Mouse (Mus musculus) heart, postnatal 0 days (tissue): ENCODE measurements at regions not wholly inside any gene's neighbourhood (a gene's known extent, or its start where the extent isn't known, plus 50 kb on each side); places are given as distances from the start of the nearest gene placed in this dataset.

Experiments used
- ATAC-seq: fragments of 200-750 bp; cut with Nextera tagmentation; 2 replicates; pipeline ENCODE4 v1.8.0; 2017; ENCODE audit warnings: low read depth, moderate number of reproducible peaks, moderate library complexity; ENCODE audit not compliant: insufficient read depth
- DNase-seq: peaks from one replicate; pipeline ENCODE4 v3.0.0-alpha.2; 2016; ENCODE audit warnings: low spot score
- H3K27ac ChIP-seq: fragments of 300-500 bp; sonication (generic); 2 replicates; pipeline ENCODE4 v1.5.1; 2014; ENCODE audit warnings: low read depth, mild to moderate bottlenecking
- H3K27me3 ChIP-seq: fragments of 300-500 bp; sonication (generic); 2 replicates; pipeline ENCODE4 v1.6.1; 2014; ENCODE audit warnings: low read length, mixed read lengths; ENCODE audit not compliant: control insufficient read depth, insufficient read depth
- H3K36me3 ChIP-seq: fragments of 300-500 bp; sonication (generic); replicated peaks from 2 replicates; pipeline ENCODE4 v1.6.1; 2014; ENCODE audit warnings: low read length, mixed read lengths; ENCODE audit not compliant: control insufficient read depth, insufficient read depth
- H3K4me1 ChIP-seq: fragments of 300-500 bp; sonication (generic); 2 replicates; pipeline ENCODE4 v1.6.1; 2014; ENCODE audit warnings: antibody characterized with exemption; ENCODE audit not compliant: control insufficient read depth, insufficient read depth
- H3K4me2 ChIP-seq: fragments of 300-500 bp; sonication (generic); 2 replicates; pipeline ENCODE4 v1.6.1; 2014; ENCODE audit warnings: low read depth, mild to moderate bottlenecking, low read length, moderate library complexity
- H3K4me3 ChIP-seq: fragments of 300-500 bp; sonication (generic); 2 replicates; pipeline ENCODE4 v1.5.1; 2014; ENCODE audit warnings: low read depth, low read length
- H3K9ac ChIP-seq: fragments of 300-500 bp; sonication (generic); replicated peaks from 2 replicates; pipeline ENCODE4 v1.6.1; 2014; ENCODE audit warnings: low read depth, low read length, mixed read lengths
- H3K9me3 ChIP-seq: fragments of 300-500 bp; sonication (generic); replicated peaks from 2 replicates; pipeline ENCODE4 v1.6.1; 2016; ENCODE audit warnings: low read length; ENCODE audit not compliant: control insufficient read depth
- CTCF ChIP-seq: IDR thresholded peaks from 2 replicates; pipeline ENCODE4 v1.5.1; 2016; ENCODE audit warnings: antibody characterized with exemption, control low read depth, low read depth
- EP300 ChIP-seq: IDR thresholded peaks from 2 replicates; pipeline ENCODE4 v1.6.1; 2016; ENCODE audit warnings: antibody characterized with exemption, low read depth
- WGBS: fragments of 180-500 bp; shearing (Covaris S2); extraction: QIAGEN DNeasy Blood & Tissue Kit; methylation state at CpG from one replicate; pipeline ENCODE4 v1.1.7; 2014; 5-methylcytosine and 5-hydroxymethylcytosine counted together

DNA sequence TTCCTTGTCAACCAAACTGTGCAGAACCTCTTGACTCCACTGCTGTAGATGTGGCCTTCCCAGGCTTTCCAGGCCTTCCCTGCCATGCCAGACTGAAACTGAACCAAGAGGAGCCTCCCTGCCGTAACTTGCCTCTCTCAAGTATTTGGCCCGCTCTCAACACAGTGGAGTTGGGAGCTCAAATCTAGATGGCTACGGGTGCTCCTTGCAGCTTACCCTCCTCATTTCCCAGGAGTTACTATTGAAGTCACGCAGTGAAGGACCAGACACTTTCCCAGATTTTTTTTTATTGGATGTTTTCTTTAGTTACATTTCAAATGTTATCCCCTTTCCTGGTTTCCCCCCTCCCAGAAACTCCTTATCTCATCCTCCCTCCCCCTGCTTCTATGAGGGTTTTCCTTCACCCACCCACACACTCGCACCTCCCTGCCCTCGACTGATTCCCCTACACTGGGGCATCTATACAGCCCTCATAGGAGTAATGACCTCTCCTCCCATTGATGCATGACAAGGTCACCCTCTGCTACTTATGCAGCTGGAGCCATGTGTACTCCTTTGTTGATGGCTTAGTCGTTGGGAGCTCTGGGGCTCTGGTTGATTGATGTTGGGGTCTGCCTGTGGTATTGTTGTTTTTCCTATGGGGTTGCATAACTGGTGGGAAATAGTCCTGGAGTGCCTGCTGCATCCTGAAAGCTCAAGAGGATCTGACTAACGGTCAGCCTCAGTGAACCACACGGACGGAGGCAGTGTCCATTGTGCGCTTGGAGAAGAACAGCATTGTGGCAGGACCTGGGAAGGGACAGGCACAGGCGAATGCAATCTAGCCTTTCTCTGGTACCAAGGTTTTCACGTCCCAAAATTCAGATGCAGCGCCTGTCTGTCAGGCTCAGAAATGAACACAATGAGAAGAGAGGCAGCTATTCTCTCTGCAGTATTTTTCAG, 602.5 kb downstream of the Dok5 start:
- WGBS: 64% methylated on average over 14 of the region's 14 CpGs

DNA sequence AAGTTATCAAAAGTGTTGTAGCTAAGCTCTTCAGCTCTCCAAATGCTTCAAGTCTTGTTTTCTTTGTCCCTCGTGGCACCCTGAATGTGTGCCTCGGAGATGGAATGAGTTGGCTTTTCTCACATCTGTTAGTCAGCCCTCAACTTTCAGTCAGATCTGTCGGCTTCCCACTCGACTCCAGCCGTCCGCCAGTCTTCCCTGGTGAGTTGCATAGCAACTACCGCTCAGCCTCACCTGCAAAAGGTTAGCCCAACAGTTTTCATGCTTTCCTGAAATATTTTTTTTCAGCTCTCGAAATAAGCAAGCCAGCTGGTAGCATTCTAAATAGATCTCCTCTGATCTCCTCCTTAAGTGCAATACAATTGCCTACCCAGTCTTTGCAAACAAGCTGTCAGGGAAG, 601.2 kb downstream of the Dok5 start:
- Histone ChIP-seq H3K4me2 (no peak overlapping the region), H3K36me3 (no peaks in the 10 kb centered on the region), H3K27me3 (no peaks in the 10 kb centered on the region), H3K4me1 (no peaks in the 10 kb centered on the region), H3K9ac (no peak overlapping the region), H3K4me3 (no peak overlapping the region), H3K9me3 (0 out of 2 replicates have a peak, but pooled peaks cover 3% of the 10 kb centered on the region), H3K27ac (no peak overlapping the region)
- TF ChIP-seq CTCF: no peak
- no peak for TF ChIP-seq EP300
- DNase-seq (no peak), ATAC-seq (no peak)
- WGBS: 83% methylated on average over 8 of the region's 8 CpGs

More for the DNA sequence above, 602.5 kb downstream of the Dok5 start:
- TF ChIP-seq CTCF (no peak), EP300 (no peak)
- Histone ChIP-seq H3K36me3 (no peaks in the 10 kb centered on the region), H3K4me1 (no peaks in the 10 kb centered on the region), H3K4me3 (no peak overlapping the region), H3K27ac (no peak overlapping the region), H3K27me3 (no peaks in the 10 kb centered on the region), H3K4me2 (no peak overlapping the region), H3K9ac (no peak overlapping the region), H3K9me3 (0 out of 2 replicates have a peak, but pooled peaks cover 3% of the 10 kb centered on the region)
- ATAC-seq (no peak), DNase-seq (no peak)

DNA sequence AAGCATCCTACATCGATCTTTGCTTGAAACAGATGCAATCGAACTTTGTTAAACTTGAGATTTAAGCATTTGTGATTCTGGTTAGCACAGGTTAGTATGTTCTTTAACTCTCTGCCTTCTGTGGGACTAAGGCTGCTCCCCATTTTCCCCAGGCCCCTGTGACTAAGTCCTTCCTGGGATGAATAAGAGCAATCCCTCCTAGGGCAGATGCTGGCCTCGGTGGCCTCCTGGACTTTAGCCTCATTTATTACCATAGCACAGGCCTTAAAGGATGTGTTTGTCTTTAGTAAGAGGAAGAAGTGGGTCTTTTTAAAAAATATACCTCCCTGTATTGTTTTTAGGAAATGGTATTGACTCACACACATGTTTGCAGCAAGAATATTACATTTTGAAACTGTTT, 599.9 kb downstream of the Dok5 start:
- 0 out of 2 replicates have a peak, but pooled peaks cover 3% of the 10 kb centered on the region for H3K9me3 ChIP-seq
- no peak overlapping the region for H3K27ac ChIP-seq
- TF ChIP-seq EP300 (no peak), CTCF (no peak)
- no peak overlapping the region for H3K4me2 ChIP-seq
- 84% methylated on average over 3 of the region's 3 CpGs for WGBS
- ATAC-seq: no peak
- no peak overlapping the region for H3K4me3 ChIP-seq
- no peaks in the 10 kb centered on the region for H3K27me3 ChIP-seq
- no peaks in the 10 kb centered on the region for H3K4me1 ChIP-seq
- no peaks in the 10 kb centered on the region for H3K36me3 ChIP-seq
- DNase-seq: no peak
- H3K9ac ChIP-seq: no peak overlapping the region

DNA sequence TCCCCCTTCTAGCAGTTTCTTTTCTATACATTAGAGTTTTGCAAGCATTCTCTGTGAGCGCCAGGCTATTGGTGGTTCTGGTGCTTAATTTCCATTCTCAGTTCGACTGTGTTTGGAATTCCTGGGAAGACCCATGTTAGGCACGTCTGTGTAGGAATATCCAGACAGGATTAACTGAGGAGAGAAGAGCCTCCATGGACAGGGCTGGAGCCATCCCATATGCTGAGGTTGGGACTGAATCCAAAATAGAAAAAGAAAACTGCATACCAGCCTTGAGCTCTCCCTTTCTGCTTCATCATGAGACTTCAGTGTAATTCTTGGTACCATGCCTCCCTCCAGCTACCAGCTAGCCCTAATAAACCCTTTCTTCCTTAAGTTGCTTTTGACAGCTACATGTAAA, 595.3 kb downstream of the Dok5 start:
- Histone ChIP-seq H3K9ac (no peak overlapping the region), H3K9me3 (no peaks in the 10 kb centered on the region), H3K27ac (no peak overlapping the region), H3K4me3 (no peak overlapping the region), H3K36me3 (no peaks in the 10 kb centered on the region), H3K4me2 (no peak overlapping the region), H3K27me3 (no peaks in the 10 kb centered on the region), H3K4me1 (no peaks in the 10 kb centered on the region)
- ATAC-seq: no peak
- WGBS: 52% methylated on average over 3 of the region's 3 CpGs
- TF ChIP-seq EP300: no peak
- TF ChIP-seq CTCF: no peak
- DNase-seq: no peak

DNA sequence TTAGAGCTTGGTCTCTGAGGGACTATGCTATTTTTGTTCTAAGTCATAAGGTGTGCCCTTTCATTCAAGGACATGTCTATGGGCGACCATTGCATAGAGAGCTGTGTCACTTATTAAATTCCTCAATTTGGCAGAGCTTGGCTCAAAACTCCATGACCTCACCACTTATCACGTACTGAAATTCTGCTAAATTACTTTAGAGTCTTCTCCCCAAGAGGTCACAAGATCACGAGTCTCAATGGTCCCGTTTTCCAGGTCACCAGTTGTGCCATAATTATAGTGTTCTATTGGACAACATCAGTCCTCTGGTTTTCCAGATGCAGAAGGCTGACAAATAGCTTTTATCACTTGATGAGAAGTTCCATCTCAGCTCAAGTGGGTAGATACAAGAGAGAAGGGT, 576.9 kb downstream of the Dok5 start:
- no peaks in the 10 kb centered on the region for H3K27me3 ChIP-seq
- no peak overlapping the region for H3K27ac ChIP-seq
- no peak overlapping the region for H3K9ac ChIP-seq
- WGBS: 64% methylated on average over 4 of the region's 4 CpGs
- H3K4me2 ChIP-seq: no peak overlapping the region
- TF ChIP-seq EP300 (no peak), CTCF (no peak)
- H3K4me1 ChIP-seq: no peaks in the 10 kb centered on the region
- no peaks in the 10 kb centered on the region for H3K9me3 ChIP-seq
- ATAC-seq: no peak
- H3K4me3 ChIP-seq: no peak overlapping the region
- no peak for DNase-seq
- H3K36me3 ChIP-seq: no peaks in the 10 kb centered on the region

DNA sequence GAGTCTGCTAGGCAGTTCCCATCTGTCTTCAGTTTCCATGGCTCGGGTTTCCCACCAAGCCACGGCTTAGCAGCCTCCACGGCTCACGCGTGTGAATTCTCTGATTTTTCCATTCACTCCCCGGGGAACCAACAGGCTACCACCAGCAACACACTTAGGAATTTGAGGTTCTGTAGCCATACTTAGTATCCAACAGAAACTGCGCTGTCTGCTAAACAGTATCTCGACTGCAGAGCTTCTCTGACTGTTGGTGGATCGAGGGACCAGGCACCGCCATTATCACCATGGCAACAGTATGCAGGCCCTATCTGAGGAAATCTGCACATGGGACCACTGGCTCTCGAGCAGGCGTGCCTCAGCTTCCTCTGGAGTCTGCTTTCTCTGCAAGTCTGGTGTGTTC, 574.4 kb downstream of the Dok5 start:
- no peaks in the 10 kb centered on the region for H3K36me3 ChIP-seq
- H3K27me3 ChIP-seq: no peaks in the 10 kb centered on the region
- H3K9me3 ChIP-seq: no peaks in the 10 kb centered on the region
- H3K9ac ChIP-seq: no peak overlapping the region
- H3K4me2 ChIP-seq: no peak overlapping the region
- no peak overlapping the region for H3K4me3 ChIP-seq
- ATAC-seq (no peak), DNase-seq (no peak)
- no peak overlapping the region for H3K27ac ChIP-seq
- 50% methylated on average over 12 of the region's 12 CpGs for WGBS
- no peaks in the 10 kb centered on the region for H3K4me1 ChIP-seq
- no peak for TF ChIP-seq EP300
- no peak for TF ChIP-seq CTCF
